Mouse (Mus musculus) myocyte (in vitro differentiated cells): Measurements from ENCODE around the gene Cd68. TPM values are rescaled to one million over a fixed set of nuclear protein-coding genes. Genes with fewer than 3 reads are reported as not detected.
A peak's percentile ranks its signal among the peaks of the same experiment; 100 is the strongest.

Experiments used
- H3K27me3 ChIP-seq: one replicate; pipeline ENCODE4 v1.6.1; 2011; ENCODE audit not compliant: control insufficient read depth, insufficient read depth, insufficient read length
- H3K36me3 ChIP-seq: one replicate; pipeline ENCODE4 v1.6.1; 2011; ENCODE audit not compliant: control insufficient read depth, insufficient read depth
- H3K4me2 ChIP-seq: one replicate; pipeline ENCODE4 v1.6.1; 2011; ENCODE audit warnings: low read depth, control low read depth
- H3K4me3 ChIP-seq: one replicate; pipeline ENCODE4 v1.5.1; 2011; ENCODE audit warnings: mild to moderate bottlenecking, control low read depth, moderate library complexity
- H3K79me2 ChIP-seq: one replicate; pipeline ENCODE4 v1.6.1; 2011; ENCODE audit not compliant: control insufficient read depth, insufficient read depth
- H3ac ChIP-seq: one replicate; pipeline ENCODE4 v1.6.1; 2011; ENCODE audit not compliant: control insufficient read depth, insufficient read length
- CEBPB ChIP-seq: IDR thresholded peaks from 2 replicates; pipeline ENCODE4 v1.6.1; 2011; ENCODE audit warnings: mild to moderate bottlenecking, moderate library complexity; ENCODE audit not compliant: poor library complexity, insufficient read depth, severe bottlenecking
- E2F4 ChIP-seq: IDR thresholded peaks from one replicate; pipeline ENCODE4 v1.6.1; 2011; ENCODE audit warnings: mild to moderate bottlenecking, control low read depth, moderate library complexity; ENCODE audit not compliant: insufficient read depth
- MAX ChIP-seq: IDR thresholded peaks from one replicate; pipeline ENCODE4 v1.6.1; 2011; ENCODE audit warnings: low read depth, mild to moderate bottlenecking, control low read depth
- MYOD1 ChIP-seq, 3 experiments: IDR thresholded peaks; one replicate each; pipeline ENCODE4 v1.6.1; 2011; ENCODE audit warnings: control low read depth in 2 of 3, low read depth in 2 of 3, mild to moderate bottlenecking in 2 of 3, moderate library complexity in 1 of 3; ENCODE audit not compliant: insufficient read length in 2 of 3, control insufficient read depth in 1 of 3
- MYOG ChIP-seq, 3 experiments: IDR thresholded peaks; one replicate each; pipeline ENCODE4 v1.6.1; 2011; ENCODE audit warnings: control low read depth in 2 of 3, low read depth in 2 of 3, mild to moderate bottlenecking in 2 of 3; ENCODE audit not compliant: insufficient read length in 2 of 3, control insufficient read depth in 1 of 3, insufficient read depth in 1 of 3
- POLR2A ChIP-seq: IDR thresholded peaks from one replicate; pipeline ENCODE4 v1.6.1; 2011; ENCODE audit warnings: low read depth, mild to moderate bottlenecking, control low read depth, moderate library complexity; ENCODE audit not compliant: insufficient read length
- POLR2AphosphoS2 ChIP-seq: IDR thresholded peaks from one replicate; pipeline ENCODE4 v1.6.1; 2011; ENCODE audit warnings: low read depth, control low read depth; ENCODE audit not compliant: insufficient read length
- REST ChIP-seq: IDR thresholded peaks from one replicate; pipeline ENCODE4 v1.6.1; 2011; ENCODE audit warnings: mild to moderate bottlenecking, control low read depth, moderate library complexity; ENCODE audit not compliant: insufficient read depth, insufficient read length
- SRF ChIP-seq: IDR thresholded peaks from one replicate; pipeline ENCODE4 v1.6.1; 2011; ENCODE audit warnings: low read depth; ENCODE audit not compliant: control insufficient read depth, insufficient read length
- TCF12 ChIP-seq: IDR thresholded peaks from one replicate; pipeline ENCODE4 v1.6.1; 2011; ENCODE audit warnings: mild to moderate bottlenecking, control low read depth; ENCODE audit not compliant: poor library complexity, insufficient read depth, severe bottlenecking
- TCF3 ChIP-seq: IDR thresholded peaks from one replicate; pipeline ENCODE4 v1.6.1; 2011; ENCODE audit warnings: low read depth, control low read depth; ENCODE audit not compliant: insufficient read length
- USF1 ChIP-seq: IDR thresholded peaks from one replicate; pipeline ENCODE4 v1.6.1; 2011; ENCODE audit warnings: low read depth, mild to moderate bottlenecking, control low read depth, moderate library complexity
- polyA plus RNA-seq: library from polyadenylated mRNA; unstranded; fragments of >200 nt; fragmentation: generic; extraction: Trizol; gene quantifications from one replicate; pipeline ENCODE4 v1.2.1, GENCODE M21; 2012; ENCODE audit warnings: missing spikeins

The Cd68 gene
- polyA plus RNA-seq, 1 experiment, result 0.96 TPM

DNA sequence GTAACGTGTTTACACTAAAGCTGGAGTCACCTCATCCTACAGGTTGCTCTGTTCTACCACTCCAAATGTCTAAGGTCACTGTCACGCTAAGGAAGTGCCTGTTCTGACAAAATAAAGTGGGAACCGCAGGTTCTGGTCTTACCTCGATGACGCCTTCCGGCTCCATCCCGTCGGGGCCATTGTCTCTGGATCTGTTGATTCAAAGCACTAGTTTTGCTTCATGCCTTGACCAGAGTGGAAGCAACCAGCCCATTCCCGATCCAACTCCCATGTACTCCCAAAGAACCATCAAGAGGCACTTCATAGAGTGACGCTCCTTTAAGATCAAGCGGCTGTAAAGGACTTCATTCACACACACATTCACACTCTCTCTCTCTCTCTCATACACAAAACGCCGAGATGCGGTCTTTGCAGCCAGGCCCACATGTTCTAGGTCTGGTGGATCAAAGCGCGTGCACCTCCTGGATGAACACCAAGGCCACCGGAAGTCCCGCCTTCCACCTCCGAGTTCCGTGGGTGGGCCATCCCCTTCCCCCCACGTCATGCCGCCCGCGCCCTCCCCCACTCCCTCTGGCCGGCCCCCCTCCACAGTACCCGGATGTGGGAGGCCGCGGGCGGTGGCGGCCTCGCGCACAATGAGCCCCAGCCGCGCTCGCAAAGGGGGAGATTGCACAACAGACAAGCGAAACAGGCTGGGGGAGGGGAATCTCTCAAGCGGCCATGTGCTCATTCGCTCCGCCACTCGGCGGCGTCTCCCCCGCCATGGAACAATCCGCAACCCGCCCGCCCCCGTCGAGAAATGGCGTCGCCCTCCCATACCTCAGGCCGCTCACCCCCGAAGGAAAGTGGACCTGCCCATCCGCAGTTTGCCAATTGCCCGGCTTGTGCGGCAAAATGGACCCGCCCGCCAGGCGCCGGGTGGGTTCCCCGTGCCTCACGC, 5.1 kb upstream of the Cd68 start:
- H3K79me2 ChIP-seq, result peaks cover 39% of the 10 kb centered on the region
- peak overlapping the region; percentile 99 for H3K4me3 ChIP-seq
- TF ChIP-seq REST (no peak), MAX (no peak), CEBPB (peak; percentile 96), MYOG (IDR thresholded peaks at IDR 0.05; ENCODE audit: control insufficient read depth in 1 of 3, insufficient read depth in 1 of 3, insufficient read length in 2 of 3, low read depth in 2 of 3) (peak in 1 of 3 experiments; percentile 28), SRF (no peak), TCF3 (no peak), POLR2A (peak; percentile 76), POLR2AphosphoS2 (peak; percentile 97), MYOD1 (IDR thresholded peaks at IDR 0.05; ENCODE audit: control insufficient read depth in 1 of 3, insufficient read length in 2 of 3, low read depth in 2 of 3) (peak in 1 of 3 experiments; percentile 21), TCF12 (no peak)
- peak overlapping the region; percentile 97 for H3ac ChIP-seq
- no peaks in the 10 kb centered on the region for H3K27me3 ChIP-seq
- peak overlapping the region; percentile 96 for H3K4me2 ChIP-seq
- peaks cover 71% of the 10 kb centered on the region for H3K36me3 ChIP-seq

DNA sequence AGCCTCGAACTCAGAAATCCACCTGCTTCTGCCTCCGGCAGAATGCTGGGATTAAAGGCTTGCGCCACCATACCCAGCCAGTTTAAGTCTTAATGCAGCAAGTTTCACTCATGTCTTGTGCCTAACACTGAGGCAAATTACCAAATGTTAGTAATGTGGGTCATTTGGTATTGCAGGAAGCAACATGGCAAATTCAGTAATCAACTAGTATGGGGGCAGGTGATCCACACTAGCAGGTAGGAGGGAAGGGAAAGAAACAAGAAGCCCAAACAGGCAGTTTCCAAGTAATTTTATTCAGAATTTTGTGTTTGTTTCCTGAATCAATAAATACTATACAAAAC, 682 bp upstream of the Cd68 start:
- H3K36me3 ChIP-seq, result peaks cover 53% of the 10 kb centered on the region
- no peak overlapping the region for H3K4me2 ChIP-seq
- H3K79me2 ChIP-seq, result peaks cover 33% of the 10 kb centered on the region
- no peak for TF ChIP-seq POLR2AphosphoS2
- TF ChIP-seq MYOD1 (IDR thresholded peaks at IDR 0.05; ENCODE audit: control insufficient read depth in 1 of 3, insufficient read length in 2 of 3, low read depth in 2 of 3), result no peak
- TF ChIP-seq CEBPB, result no peak
- no peak for TF ChIP-seq E2F4
- no peak for TF ChIP-seq USF1
- no peak for TF ChIP-seq REST
- TF ChIP-seq TCF12, result no peak
- no peak for TF ChIP-seq SRF
- TF ChIP-seq TCF3, result no peak
- no peak for TF ChIP-seq MAX
- TF ChIP-seq POLR2A, result no peak
- no peak for TF ChIP-seq MYOG (IDR thresholded peaks at IDR 0.05; ENCODE audit: control insufficient read depth in 1 of 3, insufficient read depth in 1 of 3, insufficient read length in 2 of 3, low read depth in 2 of 3)
- no peaks in the 10 kb centered on the region for H3K27me3 ChIP-seq
- H3K4me3 ChIP-seq, result no peak overlapping the region
- H3ac ChIP-seq, result no peak overlapping the region

- no peaks in the 10 kb centered on the region for H3K27me3 ChIP-seq
- TF ChIP-seq MAX, result no peak
- peak; percentile 58 for TF ChIP-seq POLR2A
- peak; percentile 99 for TF ChIP-seq POLR2AphosphoS2
- TF ChIP-seq REST, result no peak
- no peak for TF ChIP-seq TCF12
These were observed 444 bp downstream of the Cd68 start for GRCm38 (mm10) chr11:69665457-69665960.

GRCm38 (mm10) chr11:69664841-69665240, 1.1 kb downstream of the Cd68 start:
- Histone ChIP-seq H3ac (no peak overlapping the region), H3K4me2 (no peak overlapping the region), H3K36me3 (peaks cover 41% of the 10 kb centered on the region), H3K27me3 (no peaks in the 10 kb centered on the region), H3K4me3 (no peak overlapping the region), H3K79me2 (peaks cover 35% of the 10 kb centered on the region)
- TF ChIP-seq SRF, result no peak
- TF ChIP-seq TCF3, result no peak
- no peak for TF ChIP-seq MYOG (IDR thresholded peaks at IDR 0.05; ENCODE audit: control insufficient read depth in 1 of 3, insufficient read depth in 1 of 3, insufficient read length in 2 of 3, low read depth in 2 of 3)

More at GRCm38 (mm10) chr11:69665457-69665960, 444 bp downstream of the Cd68 start:
- peaks cover 48% of the 10 kb centered on the region for H3K36me3 ChIP-seq
- H3K4me3 ChIP-seq, result no peak overlapping the region
- H3K4me2 ChIP-seq, result no peak overlapping the region
- H3ac ChIP-seq, result no peak overlapping the region
- H3K79me2 ChIP-seq, result peaks cover 35% of the 10 kb centered on the region

DNA sequence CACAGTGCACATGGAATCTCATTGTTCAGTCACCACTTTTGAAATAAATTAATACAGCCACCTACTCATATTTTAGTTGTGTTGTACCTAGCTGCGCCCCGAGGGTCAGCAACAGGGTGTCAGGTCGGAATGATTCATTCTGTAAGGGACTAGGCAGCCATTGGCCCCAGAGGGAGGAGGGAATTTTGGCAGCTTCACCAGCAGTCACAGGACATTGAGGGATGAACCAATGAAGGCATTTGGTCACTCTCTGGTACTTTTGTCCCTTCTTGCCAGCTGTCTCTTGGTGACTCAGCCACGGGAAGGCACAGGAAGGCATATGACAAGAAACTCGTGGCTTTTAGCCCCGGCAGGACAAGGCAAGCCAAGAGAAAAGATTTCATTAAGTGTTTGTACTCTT, 2.2 kb downstream of the Cd68 start:
- Histone ChIP-seq H3K79me2 (peaks cover 27% of the 10 kb centered on the region), H3K4me2 (peak overlapping the region; percentile 35), H3K27me3 (no peaks in the 10 kb centered on the region), H3K36me3 (peaks cover 31% of the 10 kb centered on the region), H3K4me3 (no peak overlapping the region), H3ac (no peak overlapping the region)
- TF ChIP-seq CEBPB (no peak), MYOG (IDR thresholded peaks at IDR 0.05; ENCODE audit: control insufficient read depth in 1 of 3, insufficient read depth in 1 of 3, insufficient read length in 2 of 3, low read depth in 2 of 3) (peak in 2 of 3 experiments; percentile 62 to 76), TCF12 (no peak), E2F4 (no peak), MYOD1 (IDR thresholded peaks at IDR 0.05; ENCODE audit: control insufficient read depth in 1 of 3, insufficient read length in 2 of 3, low read depth in 2 of 3) (peak in 2 of 3 experiments; percentile 60), SRF (no peak), POLR2AphosphoS2 (peak; percentile 59), MAX (no peak), USF1 (no peak)
